Mouse (Mus musculus) heart, adult 2 months (tissue): ENCODE results near the gene Usp48.

Experiments used
- CTCF ChIP-seq: fragments of 200-600 bp; IDR thresholded peaks from 2 replicates; pipeline ENCODE4 v1.8.1; 2022; ENCODE audit warnings: antibody characterized with exemption, mild to moderate bottlenecking, moderate library complexity
- POLR2A ChIP-seq: fragments of 200-500 bp; IDR thresholded peaks from 2 replicates; pipeline ENCODE4 v1.6.1; 2011; ENCODE audit warnings: mild to moderate bottlenecking, low read depth, low read length, control low read depth; ENCODE audit not compliant: insufficient read depth

DNA sequence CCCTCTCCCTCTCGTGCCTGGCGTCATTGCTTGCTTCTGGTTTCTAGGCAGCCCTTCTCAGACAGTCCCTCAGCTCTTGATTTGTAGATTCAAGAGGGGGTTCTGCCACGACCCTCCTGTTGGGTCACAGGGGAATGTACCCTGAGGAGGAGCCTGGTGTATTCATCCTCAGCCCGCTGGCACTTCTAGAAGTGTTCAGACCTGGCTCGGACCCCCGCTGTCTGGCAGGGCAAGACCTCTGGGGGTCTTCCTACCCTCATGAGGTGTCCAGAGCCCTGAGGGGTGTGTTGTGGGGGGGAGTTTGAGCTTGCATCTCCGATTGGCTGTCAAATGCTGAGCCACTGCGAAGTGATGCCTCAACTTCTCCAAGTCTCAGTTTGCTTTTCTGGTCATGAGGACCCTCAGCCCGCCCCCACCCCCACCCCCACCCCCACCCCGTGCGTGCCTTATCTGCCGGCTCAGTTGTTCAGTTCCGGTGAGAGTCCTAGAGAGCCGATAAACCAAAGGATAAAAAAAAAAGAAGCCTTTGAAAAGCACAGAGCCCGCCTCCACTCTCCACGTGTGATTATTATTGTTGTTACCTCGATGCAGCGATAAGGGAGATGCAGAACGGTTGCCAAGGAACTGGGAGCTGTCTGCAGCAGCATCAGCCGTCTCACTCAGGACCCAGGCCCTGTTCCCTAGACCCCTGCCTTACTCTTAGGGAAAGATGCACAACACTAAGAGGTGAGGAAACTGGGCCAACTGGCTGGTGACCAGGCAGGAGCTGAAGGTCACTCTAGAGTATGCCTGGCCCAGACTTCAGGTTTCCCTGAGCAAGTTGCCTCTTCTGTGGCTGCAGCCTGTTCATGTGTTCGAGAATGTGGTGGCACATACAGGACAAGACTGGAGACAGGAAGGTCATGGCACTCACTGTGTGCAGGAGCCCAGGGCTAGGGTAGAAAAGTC lies 106.0 kb downstream of the Usp48 start:
- TF ChIP-seq CTCF (no peak), POLR2A (no peak)
